Mouse (Mus musculus) adrenal gland, postnatal 25 days (tissue): Measurements from ENCODE around the gene Gm17622. TPM values are rescaled to one million over a fixed set of nuclear protein-coding genes. Genes with fewer than 3 reads are reported as not detected.

ENCODE experiments used
- DNase-seq: peaks from one replicate; pipeline ENCODE4 v3.0.0; 2021; ENCODE audit warnings: mixed read lengths
- total RNA-seq: library from RNA; stranded (reverse); gene quantifications from 2 replicates; pipeline ENCODE4 v1.2.3, GENCODE M21; 2021

Gene Gm17622
- total RNA-seq, 1 experiment from 2014 or later: not detected

- no peak for DNase-seq
These were observed 20.7 kb downstream of the Gm17622 start for GRCm38 (mm10) chr13:96511262-96511661.

DNA sequence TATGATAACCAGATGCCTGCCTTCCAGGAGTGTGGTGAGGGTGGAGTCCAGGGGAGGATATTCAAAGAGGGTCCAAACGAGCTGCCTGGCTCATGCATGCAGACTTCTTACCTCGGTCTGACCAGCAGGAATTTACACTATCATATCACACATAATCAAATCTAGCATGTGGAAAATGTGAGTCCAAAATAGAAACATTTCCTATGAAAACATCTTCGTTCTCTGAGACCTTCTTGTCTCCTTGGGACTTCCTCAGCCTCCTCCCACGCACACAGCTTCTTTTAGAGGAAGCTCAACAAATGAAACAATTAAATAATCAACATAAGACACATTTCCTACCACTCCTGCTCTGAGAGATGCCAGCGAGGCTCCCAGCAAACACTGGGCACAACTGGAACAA is 21.4 kb downstream of the Gm17622 start:
- no peak for DNase-seq

- DNase-seq: no peak
These were observed 23.8 kb downstream of the Gm17622 start for GRCm38 (mm10) chr13:96514154-96514942.

DNA sequence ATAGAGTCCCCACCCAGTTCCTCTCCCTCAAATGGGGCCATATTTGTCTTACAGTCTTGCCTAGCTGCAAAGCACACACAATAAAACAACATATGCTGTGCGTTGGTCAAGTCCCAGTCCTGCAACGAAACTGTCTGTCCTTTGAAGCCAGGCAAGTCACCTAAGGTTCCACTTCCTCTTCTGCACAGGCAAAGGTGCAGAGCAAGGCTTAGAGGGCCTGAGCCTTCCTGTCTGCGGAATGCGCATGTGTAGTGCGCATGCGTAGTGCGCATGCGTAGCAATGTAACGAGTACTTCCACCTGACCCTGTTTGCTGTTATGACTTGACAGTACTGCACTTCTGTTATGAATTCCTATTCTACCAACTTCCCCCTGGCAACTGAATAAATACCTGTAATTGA is 25.7 kb downstream of the Gm17622 start:
- no peak for DNase-seq

DNA sequence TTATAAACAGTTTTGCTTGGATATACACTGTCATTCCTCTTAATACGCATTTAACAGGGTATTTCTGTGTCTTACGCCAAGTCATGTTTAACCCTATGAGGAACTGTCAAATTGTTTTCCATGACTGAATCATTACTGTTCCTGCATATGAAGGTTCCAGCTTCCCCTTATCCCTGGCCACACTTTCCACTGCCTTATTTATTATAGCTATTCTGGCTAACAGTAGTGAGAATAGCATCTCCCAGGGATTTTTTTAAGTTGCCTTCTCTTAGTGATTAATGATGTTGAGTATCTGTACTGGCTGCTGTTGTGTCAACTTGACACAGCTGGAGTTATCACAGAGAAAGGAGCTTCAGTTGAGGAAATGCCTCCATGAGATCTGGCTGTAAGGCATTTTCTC is 26.8 kb downstream of the Gm17622 start:
- no peak for DNase-seq

- DNase-seq: no peak
These were observed 30.8 kb downstream of the Gm17622 start for GRCm38 (mm10) chr13:96521294-96521693.

- no peak for DNase-seq
These were observed 36.5 kb downstream of the Gm17622 start for GRCm38 (mm10) chr13:96527022-96527421.

- no peak for DNase-seq
These were observed 37.3 kb downstream of the Gm17622 start for GRCm38 (mm10) chr13:96527856-96528255.

DNA sequence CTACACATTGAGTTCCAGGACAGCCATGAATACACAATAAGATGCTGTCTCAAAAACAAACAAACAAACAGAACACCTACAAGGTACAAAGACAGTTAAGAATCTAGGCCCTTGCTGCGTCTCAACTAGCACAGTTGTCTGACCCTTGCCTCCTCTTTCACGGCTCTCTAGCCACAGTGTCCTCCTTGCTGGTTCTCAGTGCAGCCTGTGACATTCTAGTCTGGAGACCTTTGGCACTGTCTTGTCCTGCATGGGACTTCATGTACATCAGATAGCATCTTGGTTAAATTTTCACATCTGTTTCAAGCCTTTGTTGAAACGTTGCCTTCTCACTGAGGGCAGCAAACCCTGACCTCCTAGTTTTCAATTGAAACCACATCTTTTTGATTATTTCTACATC is 38.2 kb downstream of the Gm17622 start:
- DNase-seq: no peak

DNA sequence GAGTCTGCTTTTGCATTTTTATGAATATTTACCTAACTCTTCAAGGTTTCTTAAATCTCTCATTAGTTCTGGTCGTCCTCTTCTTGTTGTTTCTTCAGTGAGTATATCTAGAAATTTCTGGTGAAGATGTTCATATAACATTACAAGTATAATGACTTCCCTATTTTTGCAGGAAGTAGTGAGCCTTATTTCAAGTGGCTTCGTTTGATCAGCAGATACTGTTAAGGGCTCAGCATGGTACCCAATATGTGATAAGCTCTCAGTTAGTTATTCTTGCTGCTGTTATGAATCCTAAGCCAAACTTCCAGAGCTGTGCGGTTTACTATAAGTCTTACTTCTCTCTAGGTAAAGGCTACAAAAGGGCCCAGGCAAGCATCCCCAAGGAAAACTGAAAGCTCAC is 39.0 kb downstream of the Gm17622 start:
- DNase-seq: no peak

DNA sequence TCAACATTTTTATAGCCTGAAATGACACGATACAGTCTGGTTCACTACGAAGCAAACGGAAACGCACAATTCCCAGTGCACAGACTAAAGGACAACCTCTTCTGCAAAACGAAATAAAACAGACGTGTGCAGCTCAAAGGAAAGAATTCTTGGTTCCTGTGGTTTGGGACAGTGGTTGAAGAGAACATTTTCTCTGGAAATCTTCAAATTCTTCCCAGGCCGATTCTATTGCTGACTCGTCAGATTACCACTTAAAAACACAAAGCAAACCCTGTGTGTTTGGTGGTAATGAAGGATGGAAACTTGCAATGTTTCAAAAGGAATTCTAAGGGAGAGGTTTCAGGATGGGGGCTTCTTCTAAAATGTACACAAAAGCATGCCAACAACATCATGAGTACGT is 39.5 kb downstream of the Gm17622 start:
- DNase-seq: no peak

- no peak for DNase-seq
These were observed 41.6 kb downstream of the Gm17622 start for GRCm38 (mm10) chr13:96532176-96532575.

- DNase-seq: no peak
These were observed 43.2 kb downstream of the Gm17622 start for GRCm38 (mm10) chr13:96533742-96534141.

DNA sequence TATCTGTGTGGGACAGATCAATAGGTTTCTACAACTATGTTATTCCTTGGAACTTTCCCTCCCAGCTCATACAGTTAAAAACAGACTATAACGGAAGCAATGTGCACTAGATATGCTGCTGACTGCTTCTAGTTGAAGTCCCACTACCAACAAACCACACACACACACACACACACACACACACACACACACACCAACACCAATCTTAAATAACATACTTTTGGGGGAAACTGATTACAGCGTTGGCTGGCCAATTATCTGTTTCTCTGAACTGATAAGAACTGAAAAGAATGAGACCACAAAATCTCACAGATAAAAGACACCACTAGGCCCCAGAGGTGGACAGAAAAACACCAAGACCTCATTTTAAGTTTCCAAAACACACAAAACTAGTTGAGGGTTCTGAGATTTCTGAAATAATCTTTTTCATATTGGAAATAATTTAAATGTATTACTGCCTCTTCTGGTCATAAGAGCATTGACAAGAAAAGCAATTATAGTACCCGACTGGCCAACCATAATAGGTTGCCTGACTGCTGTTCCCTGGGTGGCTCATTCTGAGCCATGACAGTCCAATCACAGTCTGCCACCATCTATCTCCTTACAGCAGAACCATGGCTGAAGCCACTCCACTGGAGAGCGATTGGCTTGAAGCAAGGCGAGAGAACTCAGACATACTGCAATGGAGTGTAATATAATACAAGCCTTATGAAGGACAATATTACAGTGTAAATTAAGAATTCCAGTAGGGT is 46.5 kb downstream of the Gm17622 start:
- DNase-seq: no peak

DNA sequence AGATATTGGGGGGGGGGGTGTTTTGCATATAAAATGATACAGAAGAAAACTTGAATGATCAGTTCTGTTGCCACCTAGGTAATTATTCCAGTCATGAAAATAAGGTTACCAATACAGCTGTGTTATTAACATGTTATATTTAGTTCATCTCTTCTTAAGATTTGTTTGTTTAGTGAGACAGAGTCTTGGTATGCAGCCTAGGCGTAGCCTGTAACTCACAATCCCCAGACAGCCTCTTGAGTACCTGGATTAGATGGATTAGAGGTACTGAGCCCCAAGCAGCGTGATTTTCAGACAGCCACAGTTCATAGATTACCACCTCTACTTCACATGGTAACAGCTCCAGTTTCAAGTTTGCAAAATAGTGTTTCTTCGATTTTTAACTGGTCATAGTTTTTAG is 47.6 kb downstream of the Gm17622 start:
- no peak for DNase-seq

Other genes with a start within 250 kb of the Gm17622 start
- gene Poc5, start 102.4 kb upstream of the Gm17622 start, total RNA-seq: 16.7 and 20.9 TPM in 2 replicates
- 0.95 and 1.2 TPM in 2 replicates for gene Ankdd1b, start 19.5 kb upstream of the Gm17622 start, total RNA-seq
- gene Polk, start 51.8 kb downstream of the Gm17622 start, total RNA-seq: 44.5 and 44.9 TPM in 2 replicates
- gene Col4a3bp, start 51.9 kb downstream of the Gm17622 start, total RNA-seq: 124 and 126 TPM in 2 replicates
- gene Hmgcr, start 180.2 kb downstream of the Gm17622 start, total RNA-seq: 218 and 227 TPM in 2 replicates